Mouse (Mus musculus): ENCODE data around the gene Olfr1201. TPM values are rescaled to one million over a fixed set of nuclear protein-coding genes. Genes with fewer than 3 reads are reported as not detected.

Gene Olfr1201
- not detected in 3 replicates for total RNA-seq (2017)

- ATAC-seq (replicated peaks; ENCODE audit: insufficient number of reproducible peaks, low FRiP score, low TSS enrichment, poor library complexity, severe bottlenecking), result no peak
Observed at GRCm38 (mm10) chr2:88792736-88793135, at the start of gene Olfr1201. Olfr1201 (plus strand) TSS chr2:88793036.

- ATAC-seq (replicated peaks; ENCODE audit: insufficient number of reproducible peaks, low FRiP score, low TSS enrichment, poor library complexity, severe bottlenecking), result no peak
Observed at GRCm38 (mm10) chr2:88743379-88743778, 49.5 kb upstream of the Olfr1201 start.

GRCm38 (mm10) chr2:88751270-88751669 is 41.6 kb upstream of the Olfr1201 start, which contains the start of gene Olfr1198:
Olfr1198 (minus strand) TSS chr2:88751370.
- ATAC-seq (replicated peaks; ENCODE audit: insufficient number of reproducible peaks, low FRiP score, low TSS enrichment, poor library complexity, severe bottlenecking), result no peak

GRCm38 (mm10) chr2:88760369-88760768 is 32.5 kb upstream of the Olfr1201 start, which contains the start of gene Olfr1199:
Olfr1199 (minus strand) TSS chr2:88760469.
- no peak for ATAC-seq (replicated peaks; ENCODE audit: insufficient number of reproducible peaks, low FRiP score, low TSS enrichment, poor library complexity, severe bottlenecking)

GRCm38 (mm10) chr2:88770388-88770787 is 22.4 kb upstream of the Olfr1201 start, which contains the start of gene Olfr1200:
Olfr1200 (minus strand) TSS chr2:88770488.
- ATAC-seq (replicated peaks; ENCODE audit: insufficient number of reproducible peaks, low FRiP score, low TSS enrichment, poor library complexity, severe bottlenecking), result no peak

GRCm38 (mm10) chr2:88814196-88814595 is 21.4 kb downstream of the Olfr1201 start, which contains the start of gene Olfr1202:
Olfr1202 (plus strand) TSS chr2:88814496.
- ATAC-seq (replicated peaks; ENCODE audit: insufficient number of reproducible peaks, low FRiP score, low TSS enrichment, poor library complexity, severe bottlenecking), result no peak

GRCm38 (mm10) chr2:88829437-88829836 is 36.6 kb downstream of the Olfr1201 start, which contains the start of gene Olfr1205:
Olfr1205 (plus strand) TSS chr2:88829737.
- ATAC-seq (replicated peaks; ENCODE audit: insufficient number of reproducible peaks, low FRiP score, low TSS enrichment, poor library complexity, severe bottlenecking), result no peak

GRCm38 (mm10) chr2:88838477-88838876 is 45.6 kb downstream of the Olfr1201 start:
- no peak for ATAC-seq (replicated peaks; ENCODE audit: insufficient number of reproducible peaks, low FRiP score, low TSS enrichment, poor library complexity, severe bottlenecking)

Other genes starting within 250 kb of the Olfr1201 start
- not detected in 3 replicates for gene Olfr1188, start 236.1 kb upstream of the Olfr1201 start, total RNA-seq (2017)
- gene Olfr1189, start 206.6 kb upstream of the Olfr1201 start, total RNA-seq (2017), result not detected in 3 replicates
- gene Olfr1191-ps1, start 152.5 kb upstream of the Olfr1201 start, total RNA-seq (2017), result not detected in 3 replicates
- not detected in 3 replicates for gene Olfr1192-ps1, start 144.5 kb upstream of the Olfr1201 start, total RNA-seq (2017)
- not detected in 3 replicates for gene Olfr1193, start 117.4 kb upstream of the Olfr1201 start, total RNA-seq (2017)
- gene Olfr1195, start 103.8 kb upstream of the Olfr1201 start, total RNA-seq (2017), result not detected in 3 replicates
- not detected in 3 replicates for gene Olfr1196, start 88.4 kb upstream of the Olfr1201 start, total RNA-seq (2017)
- gene Olfr1197, start 60.7 kb upstream of the Olfr1201 start, total RNA-seq (2017), result not detected in 3 replicates
- gene Olfr1198, start 41.7 kb upstream of the Olfr1201 start, total RNA-seq (2017), result not detected in 3 replicates
- not detected in 3 replicates for gene Olfr1199, start 32.6 kb upstream of the Olfr1201 start, total RNA-seq (2017)
- not detected in 3 replicates for gene Olfr1200, start 22.5 kb upstream of the Olfr1201 start, total RNA-seq (2017)
- gene Olfr1202, start 21.5 kb downstream of the Olfr1201 start, total RNA-seq (2017), result not detected in 3 replicates
- not detected in 3 replicates for gene Olfr1205, start 36.7 kb downstream of the Olfr1201 start, total RNA-seq (2017)
- not detected in 3 replicates for gene Olfr1204, start 56.3 kb downstream of the Olfr1201 start, total RNA-seq (2017)
- not detected in 3 replicates for gene Olfr1206, start 70.2 kb downstream of the Olfr1201 start, total RNA-seq (2017)
- gene Olfr1208, start 109.3 kb downstream of the Olfr1201 start, total RNA-seq (2017), result not detected in 3 replicates
- not detected in 3 replicates for gene Olfr1209, start 122.1 kb downstream of the Olfr1201 start, total RNA-seq (2017)
- 0.75 TPM in 1 of 3 replicates, not detected in the others for gene Olfr1211, start 145.1 kb downstream of the Olfr1201 start, total RNA-seq (2017)
- not detected in 3 replicates for gene Olfr1212, start 160.9 kb downstream of the Olfr1201 start, total RNA-seq (2017)
- gene Gm13762, start 187.2 kb downstream of the Olfr1201 start, total RNA-seq (2017), result not detected in 3 replicates
- gene Olfr1214, start 199.6 kb downstream of the Olfr1201 start, total RNA-seq (2017), result not detected in 3 replicates
- gene Olfr1215, start 213.9 kb downstream of the Olfr1201 start, total RNA-seq (2017), result not detected in 3 replicates
- gene Olfr1216, start 225.3 kb downstream of the Olfr1201 start, total RNA-seq (2017), result not detected in 3 replicates
- not detected in 3 replicates for gene Olfr1217, start 239.0 kb downstream of the Olfr1201 start, total RNA-seq (2017)